Mouse (Mus musculus): Measurements from ENCODE around the gene Lbp.

GRCm38 (mm10) chr2:158258781-158259180 is 47.5 kb upstream of the Lbp start:
- TF ChIP-seq CTCF (IDR thresholded peaks at IDR 0.05; ENCODE audit: low read depth): peak; percentile 86
- no peak for TF ChIP-seq EP300 (IDR thresholded peaks at IDR 0.05; ENCODE audit: low read depth)
